Mouse (Mus musculus) MEL (cell line): ENCODE results near the gene Dnaja4.

ENCODE experiments used
- CTCF ChIP-seq, 3 experiments: IDR thresholded peaks in 2 of 3; conservative IDR thresholded peaks in 1 of 3; 2 replicates each; pipeline ENCODE4 v1.5.1; 2011 to 2012; ENCODE audit warnings: low read length in 3 of 3, low read depth in 2 of 3, mild to moderate bottlenecking in 2 of 3, improper control_type of control experiment in 1 of 3, inconsistent platforms in 1 of 3, mixed read lengths in 1 of 3, moderate library complexity in 1 of 3; ENCODE audit not compliant: control insufficient read depth in 1 of 3, insufficient read depth in 1 of 3, poor library complexity in 1 of 3, severe bottlenecking in 1 of 3
- E2F4 ChIP-seq: IDR thresholded peaks from 2 replicates; pipeline ENCODE4 v1.6.1; 2011; ENCODE audit warnings: low read depth, low read length, improper control_type of control experiment, borderline replicate concordance
- EP300 ChIP-seq, 2 experiments: IDR thresholded peaks; 2 replicates each; pipeline ENCODE4 v1.6.1; 2011; ENCODE audit warnings: improper control_type of control experiment in 2 of 2, low read length in 2 of 2, low read depth in 1 of 2, mild to moderate bottlenecking in 1 of 2
- KAT2A ChIP-seq: conservative IDR thresholded peaks from 2 replicates; pipeline ENCODE4 v1.6.1; 2012; ENCODE audit warnings: low read depth, low read length, improper control_type of control experiment, inconsistent platforms
- MYB ChIP-seq: IDR thresholded peaks from 2 replicates; pipeline ENCODE4 v1.6.1; 2011; ENCODE audit warnings: mild to moderate bottlenecking, low read depth, low read length, improper control_type of control experiment
- MYC ChIP-seq: IDR thresholded peaks from 2 replicates; pipeline ENCODE4 v1.6.1; 2011; ENCODE audit warnings: low read depth, mild to moderate bottlenecking, low read length, improper control_type of control experiment, moderate library complexity
- NRF1 ChIP-seq: IDR thresholded peaks from 2 replicates; pipeline ENCODE4 v1.6.1; 2014; ENCODE audit warnings: low read depth, mild to moderate bottlenecking, inconsistent platforms, low read length, improper control_type of control experiment, moderate library complexity; ENCODE audit not compliant: poor library complexity, insufficient read depth, severe bottlenecking
- POLR2A ChIP-seq, 2 experiments: IDR thresholded peaks; 2 replicates each; pipeline ENCODE4 v1.6.1; 2011 to 2012; ENCODE audit warnings: low read length in 2 of 2, mild to moderate bottlenecking in 2 of 2, control low read depth in 1 of 2, improper control_type of control experiment in 1 of 2, low read depth in 1 of 2, moderate library complexity in 1 of 2; ENCODE audit not compliant: control insufficient read depth in 1 of 2, insufficient read depth in 1 of 2, poor library complexity in 1 of 2
- POLR2AphosphoS2 ChIP-seq: IDR thresholded peaks from 2 replicates; pipeline ENCODE4 v1.6.1; 2011; ENCODE audit warnings: low read length, improper control_type of control experiment
- TAL1 ChIP-seq: IDR thresholded peaks from 2 replicates; pipeline ENCODE4 v1.6.1; 2012; ENCODE audit warnings: mild to moderate bottlenecking, inconsistent platforms, low read length, moderate library complexity, mixed read lengths
- UBTF ChIP-seq: IDR thresholded peaks from 2 replicates; pipeline ENCODE4 v1.6.1; 2012; ENCODE audit warnings: low read depth, mild to moderate bottlenecking, inconsistent platforms, low read length, improper control_type of control experiment, moderate library complexity, borderline replicate concordance; ENCODE audit not compliant: insufficient read depth
- ZC3H11A ChIP-seq: IDR thresholded peaks from 2 replicates; pipeline ENCODE4 v1.6.1; 2012; ENCODE audit warnings: low read depth, mild to moderate bottlenecking, inconsistent platforms, low read length, improper control_type of control experiment
- ZMIZ1 ChIP-seq: IDR thresholded peaks from 2 replicates; pipeline ENCODE4 v1.6.1; 2012; ENCODE audit warnings: low read depth, mild to moderate bottlenecking, inconsistent platforms, low read length, improper control_type of control experiment, moderate library complexity

DNA sequence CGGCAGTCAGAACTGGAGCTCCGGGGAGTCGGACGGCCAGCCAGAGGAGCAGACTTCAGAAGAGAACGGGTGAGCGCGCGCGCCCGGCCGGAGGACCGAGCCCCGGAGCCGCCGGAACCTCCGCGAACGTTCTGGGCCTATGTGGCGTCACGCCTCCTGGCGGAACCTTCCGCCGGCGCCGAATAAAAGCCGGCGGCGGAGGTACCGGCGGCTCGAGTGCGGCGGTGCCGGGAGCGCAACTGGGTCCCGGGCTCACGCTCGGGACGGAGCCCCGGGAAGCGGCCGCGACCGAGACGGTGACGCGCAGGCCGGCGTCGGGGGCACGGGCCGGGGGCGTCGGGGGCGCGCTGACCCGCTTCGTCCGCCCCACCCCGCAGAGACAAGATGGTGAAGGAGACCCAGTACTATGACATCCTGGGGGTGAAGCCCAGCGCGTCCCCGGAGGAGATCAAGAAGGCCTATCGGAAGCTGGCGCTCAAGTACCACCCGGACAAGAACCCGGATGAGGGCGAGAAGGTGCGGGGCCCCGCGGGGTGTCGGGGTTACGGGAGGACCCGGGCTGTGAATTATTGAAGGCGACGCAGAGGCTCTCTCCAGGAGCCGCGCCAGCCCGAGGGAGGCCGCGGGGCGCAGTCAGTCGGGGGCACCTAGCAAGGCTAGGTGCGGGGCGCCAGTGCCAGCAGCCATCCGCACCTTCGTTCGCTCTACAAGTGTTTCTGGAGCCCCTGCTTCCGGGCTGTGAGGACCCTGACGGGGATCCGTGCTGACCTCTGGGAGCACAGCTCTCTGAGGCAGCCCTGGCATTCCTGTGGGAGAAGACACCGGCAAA, 886 bp downstream of the Dnaja4 start:
- TF ChIP-seq CTCF (IDR thresholded peaks at IDR 0.05 in 2 of 3, conservative IDR thresholded peaks at IDR 0.05 in 1 of 3; ENCODE audit: control insufficient read depth in 1 of 3, insufficient read depth in 1 of 3, low read depth in 2 of 3, low read length in 3 of 3, poor library complexity in 1 of 3, severe bottlenecking in 1 of 3) (no peak), UBTF (no peak), KAT2A (no peak; the same call in 1 of the 2 replicates), ZMIZ1 (peak; percentile 87), ZC3H11A (no peak), TAL1 (no peak), MYB (no peak), E2F4 (no peak), POLR2A (IDR thresholded peaks at IDR 0.05; ENCODE audit: control insufficient read depth in 1 of 2, insufficient read depth in 1 of 2, low read depth in 1 of 2, low read length in 2 of 2, poor library complexity in 1 of 2) (peak; percentile 66 to 88; a peak in 3 of 4 replicates), EP300 (IDR thresholded peaks at IDR 0.05; ENCODE audit: low read depth in 1 of 2, low read length in 2 of 2) (no peak), POLR2AphosphoS2 (peak; percentile 34; the same call in 1 of the 2 replicates), MYC (no peak), NRF1 (no peak)
